Mouse (Mus musculus) hindbrain, postnatal 0 days (tissue): ENCODE measurements around the gene Vstm4. TPM values are rescaled to one million over a fixed set of nuclear protein-coding genes. Genes with fewer than 3 reads are reported as not detected.

ENCODE experiments used
- ATAC-seq: fragments of 200-750 bp; cut with Nextera tagmentation; 2 replicates; pipeline ENCODE4 v1.8.0; 2017; ENCODE audit warnings: mild to moderate bottlenecking, moderate TSS enrichment, moderate library complexity
- DNase-seq: peaks from one replicate; pipeline ENCODE4 v3.0.0-alpha.2; 2015; ENCODE audit warnings: low spot score
- H3K27ac ChIP-seq: fragments of 300-500 bp; sonication (generic); 2 replicates; pipeline ENCODE4 v1.5.1; 2014; ENCODE audit warnings: mild to moderate bottlenecking
- H3K27me3 ChIP-seq: fragments of 300-500 bp; sonication (generic); 2 replicates; pipeline ENCODE4 v1.6.1; 2014; ENCODE audit warnings: low read length, mixed read lengths; ENCODE audit not compliant: insufficient read depth
- H3K36me3 ChIP-seq: fragments of 300-500 bp; sonication (generic); 2 replicates; pipeline ENCODE4 v1.6.1; 2014; ENCODE audit warnings: low read length, mixed read lengths; ENCODE audit not compliant: insufficient read depth
- H3K4me1 ChIP-seq: fragments of 300-500 bp; sonication (generic); 2 replicates; pipeline ENCODE4 v1.6.1; 2014; ENCODE audit warnings: antibody characterized with exemption, low read length, mixed read lengths; ENCODE audit not compliant: insufficient read depth
- H3K4me2 ChIP-seq: fragments of 300-500 bp; sonication (generic); 2 replicates; pipeline ENCODE4 v1.6.1; 2014; ENCODE audit warnings: low read depth, mild to moderate bottlenecking, low read length, moderate library complexity, mixed read lengths
- H3K4me3 ChIP-seq: fragments of 300-500 bp; sonication (generic); 2 replicates; pipeline ENCODE4 v1.5.1; 2014; ENCODE audit warnings: low read length
- H3K9ac ChIP-seq: fragments of 300-500 bp; sonication (generic); replicated peaks from 2 replicates; pipeline ENCODE4 v1.6.1; 2014; ENCODE audit warnings: mild to moderate bottlenecking, low read length, moderate library complexity, mixed read lengths
- H3K9me3 ChIP-seq: fragments of 300-500 bp; sonication (generic); 2 replicates; pipeline ENCODE4 v1.6.1; 2016; ENCODE audit warnings: low read length, mixed read lengths
- CTCF ChIP-seq: IDR thresholded peaks from 2 replicates; pipeline ENCODE4 v1.5.1; 2016; ENCODE audit warnings: antibody characterized with exemption, control low read depth, low read depth
- WGBS: fragments of 180-500 bp; shearing (Covaris S2); extraction: QIAGEN DNeasy Blood & Tissue Kit; methylation state at CpG from one replicate; pipeline ENCODE4 v1.1.7; 2014; 5-methylcytosine and 5-hydroxymethylcytosine counted together
- polyA plus RNA-seq: library from polyadenylated mRNA; unstranded; fragments of >200 nt; fragmentation: Nextera tagmentation; extraction: Ambion mirVana; gene quantifications from 2 replicates; pipeline ENCODE4 v1.2.1, GENCODE M21; 2015
- total RNA-seq: library from RNA; depleted of rRNA; stranded (reverse); fragments of >200 nt; gene quantifications from 2 replicates; pipeline ENCODE4 v1.2.3, GENCODE M21; 2014

Gene Vstm4
- total and polyA plus RNA-seq, 2 experiments from 2014 or later, result 9.8 to 14.9 TPM

GRCm38 (mm10) chr14:32833847-32834246 lies 22.7 kb upstream of the Vstm4 start, which contains the start of gene Fam170b:
TSS of gene Fam170b (plus strand) at chr14:32833962.
- no peak within 1 kb of the TSS for H3K27ac ChIP-seq
- no peak for DNase-seq
- WGBS, result 84% methylated on average over 8 of the region's 8 CpGs
- no peaks in the 10 kb centered on the region for H3K36me3 ChIP-seq
- H3K9me3 ChIP-seq, result no peaks in the 10 kb centered on the region
- H3K4me2 ChIP-seq, result no peak within 1 kb of the TSS
- no peak within 1 kb of the TSS for H3K9ac ChIP-seq
- ATAC-seq, result no peak
- TF ChIP-seq CTCF, result no peak
- no peaks in the 10 kb centered on the region for H3K4me1 ChIP-seq
- H3K4me3 ChIP-seq, result no peak within 1 kb of the TSS
- H3K27me3 ChIP-seq, result no peaks in the 10 kb centered on the region

GRCm38 (mm10) chr14:32835181-32835580 lies 21.4 kb upstream of the Vstm4 start:
- H3K4me2 ChIP-seq, result no peak overlapping the region
- no peaks in the 10 kb centered on the region for H3K27me3 ChIP-seq
- no peak overlapping the region for H3K4me3 ChIP-seq
- ATAC-seq (no peak), DNase-seq (no peak)
- no peaks in the 10 kb centered on the region for H3K9me3 ChIP-seq
- no peaks in the 10 kb centered on the region for H3K4me1 ChIP-seq
- H3K9ac ChIP-seq, result no peak overlapping the region
- TF ChIP-seq CTCF, result no peak
- no peaks in the 10 kb centered on the region for H3K36me3 ChIP-seq
- no peak overlapping the region for H3K27ac ChIP-seq
- 82% methylated on average over 14 of the region's 14 CpGs for WGBS

- DNase-seq (no peak), ATAC-seq (no peak)
- Histone ChIP-seq H3K36me3 (no peaks in the 10 kb centered on the region), H3K27ac (no peak overlapping the region), H3K9ac (no peak overlapping the region), H3K4me1 (no peaks in the 10 kb centered on the region), H3K4me2 (no peak overlapping the region), H3K27me3 (no peaks in the 10 kb centered on the region), H3K4me3 (no peak overlapping the region), H3K9me3 (no peaks in the 10 kb centered on the region)
- 83% methylated on average over 14 of the region's 14 CpGs for WGBS
- TF ChIP-seq CTCF, result no peak
These were observed 21.0 kb upstream of the Vstm4 start for GRCm38 (mm10) chr14:32835596-32835995.

- no peak for ATAC-seq
- Histone ChIP-seq H3K9me3 (no peaks in the 10 kb centered on the region), H3K4me2 (no peak overlapping the region), H3K4me1 (no peaks in the 10 kb centered on the region), H3K36me3 (no peaks in the 10 kb centered on the region), H3K27me3 (no peaks in the 10 kb centered on the region), H3K9ac (no peak overlapping the region), H3K27ac (no peak overlapping the region), H3K4me3 (no peak overlapping the region)
- TF ChIP-seq CTCF, result no peak
- no peak for DNase-seq
- 91% methylated on average over 11 of the region's 11 CpGs for WGBS
These were observed 20.4 kb upstream of the Vstm4 start for GRCm38 (mm10) chr14:32836191-32836590.

- Histone ChIP-seq H3K36me3 (no peaks in the 10 kb centered on the region), H3K4me1 (no peaks in the 10 kb centered on the region), H3K4me3 (no peak overlapping the region), H3K9me3 (no peaks in the 10 kb centered on the region), H3K27ac (no peak overlapping the region), H3K4me2 (no peak overlapping the region), H3K9ac (no peak overlapping the region), H3K27me3 (no peaks in the 10 kb centered on the region)
- ATAC-seq (no peak), DNase-seq (no peak)
- no peak for TF ChIP-seq CTCF
These were observed 14.5 kb upstream of the Vstm4 start for GRCm38 (mm10) chr14:32842052-32842451.

- no peak overlapping the region for H3K9ac ChIP-seq
- no peak overlapping the region for H3K27ac ChIP-seq
- H3K36me3 ChIP-seq, result no peaks in the 10 kb centered on the region
- ATAC-seq (no peak), DNase-seq (no peak)
- 91% methylated on average over 4 of the region's 4 CpGs for WGBS
- 0 out of 2 replicates have a peak, but pooled peaks cover 3% of the 10 kb centered on the region for H3K27me3 ChIP-seq
- no peak for TF ChIP-seq CTCF
- H3K4me1 ChIP-seq, result 0 out of 2 replicates have a peak, but pooled peaks cover 5% of the 10 kb centered on the region
- H3K9me3 ChIP-seq, result no peaks in the 10 kb centered on the region
- H3K4me3 ChIP-seq, result no peak overlapping the region
- no peak overlapping the region for H3K4me2 ChIP-seq
These were observed 2.5 kb upstream of the Vstm4 start for GRCm38 (mm10) chr14:32854059-32854458.

GRCm38 (mm10) chr14:32856246-32856645 lies 310 bp upstream of the Vstm4 start:
- Histone ChIP-seq H3K9me3 (no peaks in the 10 kb centered on the region), H3K27ac (no peak overlapping the region), H3K9ac (no peak overlapping the region; the same call in 1 of the 2 replicates), H3K4me3 (peak overlapping the region; percentile 55), H3K27me3 (0 out of 2 replicates have a peak, but pooled peaks cover 3% of the 10 kb centered on the region), H3K36me3 (no peaks in the 10 kb centered on the region), H3K4me1 (peaks cover 8% of the 10 kb centered on the region; the same call in 1 of the 2 replicates), H3K4me2 (peak overlapping the region; percentile 93)
- no peak for TF ChIP-seq CTCF
- DNase-seq, result no peak
- WGBS, result 40% methylated on average over 5 of the region's 5 CpGs
- no peak for ATAC-seq
